Mouse (Mus musculus): ENCODE data around the gene Srcap. TPM values are rescaled to one million over a fixed set of nuclear protein-coding genes. Genes with fewer than 3 reads are reported as not detected.
"Not testable (repeated sequence)": the region's sequence is repeated elsewhere in the genome, so short reads cannot be mapped to it uniquely, and the experiment has no call there.

Srcap gene
- polyA plus RNA-seq, 1 experiment from 2014 or later = 39.6 TPM

DNA sequence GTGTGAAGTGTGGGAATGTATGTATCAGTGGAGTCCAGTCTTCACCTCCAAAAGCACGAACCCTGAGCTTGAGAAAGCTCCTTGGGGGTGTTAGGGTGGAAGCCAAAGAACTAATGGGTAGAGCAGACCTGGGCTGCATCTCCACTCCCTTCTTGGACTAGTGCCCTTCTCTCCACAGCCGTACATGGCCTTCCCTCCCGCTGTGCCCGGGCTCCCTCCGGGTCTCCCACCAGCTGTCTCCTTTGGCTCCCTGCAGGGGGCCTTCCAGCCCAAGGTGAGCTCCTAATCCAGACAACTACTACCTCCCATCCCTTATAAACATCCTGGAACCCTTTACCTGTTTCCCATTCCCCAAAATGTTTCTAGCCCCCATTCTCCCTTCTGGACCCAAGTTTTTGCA lies 26.4 kb upstream of the Srcap start:
- WGBS = 83% methylated on average over 5 of the region's 5 CpGs
- no peak overlapping the region for H3K9ac ChIP-seq (replicated peaks; ENCODE audit: low read length)

GRCm38 (mm10) chr7:127488364-127488763 lies 23.4 kb upstream of the Srcap start:
- not testable (repeated sequence) for ATAC-seq (ENCODE audit: low FRiP score, low TSS enrichment); H3K4me2 ChIP-seq (replicated peaks; ENCODE audit: low read depth, low read length); H3K4me3 ChIP-seq (ENCODE audit: low read length); H3K27ac ChIP-seq (ENCODE audit: low read length); H3K27me3 ChIP-seq (ENCODE audit: insufficient read depth, low read length); H3K9me3 ChIP-seq (ENCODE audit: low read length); H3K4me1 ChIP-seq (ENCODE audit: insufficient read depth, low read length); H3K9ac ChIP-seq (replicated peaks; ENCODE audit: low read length)
- 93% methylated on average over 4 of the region's 5 CpGs for WGBS
- H3K36me3 ChIP-seq (ENCODE audit: insufficient read depth, low read length) = peaks cover 60% of the 10 kb centered on the region

More for the DNA sequence above, 26.4 kb upstream of the Srcap start:
- Histone ChIP-seq H3K4me1 (ENCODE audit: insufficient read depth, low read length) (peaks cover 6% of the 10 kb centered on the region), H3K4me3 (ENCODE audit: low read length) (no peak overlapping the region), H3K27me3 (ENCODE audit: insufficient read depth, low read length) (no peaks in the 10 kb centered on the region), H3K27ac (ENCODE audit: low read length) (no peak overlapping the region), H3K36me3 (ENCODE audit: insufficient read depth, low read length) (peaks cover 60% of the 10 kb centered on the region), H3K9me3 (ENCODE audit: low read length) (no peaks in the 10 kb centered on the region), H3K4me2 (replicated peaks; ENCODE audit: low read depth, low read length) (no peak overlapping the region)
- ATAC-seq (ENCODE audit: low FRiP score, low TSS enrichment) = no peak

GRCm38 (mm10) chr7:127489982-127490381 lies 21.8 kb upstream of the Srcap start:
- no peak overlapping the region for H3K4me3 ChIP-seq (ENCODE audit: low read length)
- ATAC-seq (ENCODE audit: low FRiP score, low TSS enrichment) = no peak
- H3K27me3 ChIP-seq (ENCODE audit: insufficient read depth, low read length) = no peaks in the 10 kb centered on the region
- H3K36me3 ChIP-seq (ENCODE audit: insufficient read depth, low read length) = peaks cover 55% of the 10 kb centered on the region
- no peak overlapping the region for H3K9ac ChIP-seq (replicated peaks; ENCODE audit: low read length)
- H3K9me3 ChIP-seq (ENCODE audit: low read length) = no peaks in the 10 kb centered on the region
- no peaks in the 10 kb centered on the region for H3K4me1 ChIP-seq (ENCODE audit: insufficient read depth, low read length)
- no peak overlapping the region for H3K4me2 ChIP-seq (replicated peaks; ENCODE audit: low read depth, low read length)
- 91% methylated on average over 7 of the region's 7 CpGs for WGBS
- no peak overlapping the region for H3K27ac ChIP-seq (ENCODE audit: low read length)

- no peaks in the 10 kb centered on the region for H3K9me3 ChIP-seq (ENCODE audit: low read length)
- no peak overlapping the region for H3K4me2 ChIP-seq (replicated peaks; ENCODE audit: low read depth, low read length)
- 86% methylated on average over 3 of the region's 3 CpGs for WGBS
- peaks cover 45% of the 10 kb centered on the region for H3K36me3 ChIP-seq (ENCODE audit: insufficient read depth, low read length)
- no peak overlapping the region for H3K27ac ChIP-seq (ENCODE audit: low read length)
- no peak for ATAC-seq (ENCODE audit: low FRiP score, low TSS enrichment)
- H3K4me1 ChIP-seq (ENCODE audit: insufficient read depth, low read length) = no peaks in the 10 kb centered on the region
- no peaks in the 10 kb centered on the region for H3K27me3 ChIP-seq (ENCODE audit: insufficient read depth, low read length)
- H3K9ac ChIP-seq (replicated peaks; ENCODE audit: low read length) = no peak overlapping the region
- H3K4me3 ChIP-seq (ENCODE audit: low read length) = no peak overlapping the region
These were observed 19.9 kb upstream of the Srcap start for GRCm38 (mm10) chr7:127491846-127492245.

DNA sequence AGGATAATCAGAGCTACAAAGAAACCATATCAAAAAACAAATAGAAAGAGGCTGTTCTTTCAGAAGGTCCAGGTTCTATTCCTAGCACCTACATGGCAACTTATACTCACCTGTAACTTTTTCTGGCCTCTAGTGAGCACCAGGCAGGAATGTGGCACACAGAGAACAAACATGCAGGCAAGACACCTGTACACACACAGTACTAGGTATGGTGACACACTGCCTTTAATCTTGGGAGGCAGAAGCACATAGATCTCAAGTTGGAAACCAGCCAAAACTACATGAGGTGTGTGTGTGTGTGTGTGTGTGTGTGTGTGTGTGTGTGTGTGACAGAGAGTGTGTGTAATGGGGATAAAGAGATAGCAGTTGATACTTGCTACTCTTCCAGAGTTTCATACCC lies 17.1 kb upstream of the Srcap start:
- Histone ChIP-seq H3K4me3 (ENCODE audit: low read length) (no peak overlapping the region), H3K27ac (ENCODE audit: low read length) (no peak overlapping the region), H3K36me3 (ENCODE audit: insufficient read depth, low read length) (peaks cover 20% of the 10 kb centered on the region), H3K4me1 (ENCODE audit: insufficient read depth, low read length) (no peaks in the 10 kb centered on the region), H3K9me3 (ENCODE audit: low read length) (no peaks in the 10 kb centered on the region), H3K27me3 (ENCODE audit: insufficient read depth, low read length) (no peaks in the 10 kb centered on the region), H3K4me2 (replicated peaks; ENCODE audit: low read depth, low read length) (no peak overlapping the region), H3K9ac (replicated peaks; ENCODE audit: low read length) (no peak overlapping the region)
- no peak for ATAC-seq (ENCODE audit: low FRiP score, low TSS enrichment)

DNA sequence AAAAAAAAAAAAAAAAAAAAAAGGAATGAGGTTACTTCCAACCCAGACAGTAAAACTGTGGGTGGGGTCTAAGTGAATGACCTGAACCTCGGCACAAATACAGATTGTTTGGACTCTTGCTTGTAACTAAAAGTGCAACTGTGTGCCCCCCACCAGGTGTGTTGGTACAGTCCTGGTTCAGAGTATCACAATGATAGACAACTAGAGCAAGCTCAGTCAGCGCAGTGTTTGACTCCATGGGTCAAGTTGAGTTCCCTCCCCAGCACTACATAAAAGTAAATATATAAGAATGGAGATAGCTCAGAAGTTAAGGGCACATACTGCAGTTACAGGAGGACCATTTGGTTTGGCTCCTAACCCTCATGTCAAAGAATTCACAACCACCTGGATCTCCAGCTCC lies 14.4 kb upstream of the Srcap start:
- H3K9me3 ChIP-seq (ENCODE audit: low read length) = no peaks in the 10 kb centered on the region
- no peak overlapping the region for H3K27ac ChIP-seq (ENCODE audit: low read length)
- H3K27me3 ChIP-seq (ENCODE audit: insufficient read depth, low read length) = no peaks in the 10 kb centered on the region
- WGBS = 75% methylated on average over 2 of the region's 2 CpGs
- ATAC-seq (ENCODE audit: low FRiP score, low TSS enrichment) = no peak
- H3K36me3 ChIP-seq (ENCODE audit: insufficient read depth, low read length) = 0 out of 2 replicates have a peak, but pooled peaks cover 2% of the 10 kb centered on the region
- H3K4me3 ChIP-seq (ENCODE audit: low read length) = no peak overlapping the region
- H3K4me1 ChIP-seq (ENCODE audit: insufficient read depth, low read length) = no peaks in the 10 kb centered on the region
- no peak overlapping the region for H3K9ac ChIP-seq (replicated peaks; ENCODE audit: low read length)
- H3K4me2 ChIP-seq (replicated peaks; ENCODE audit: low read depth, low read length) = no peak overlapping the region

GRCm38 (mm10) chr7:127498407-127498806 lies 13.4 kb upstream of the Srcap start:
- Histone ChIP-seq H3K27me3 (ENCODE audit: insufficient read depth, low read length) (no peaks in the 10 kb centered on the region), H3K4me3 (ENCODE audit: low read length) (no peak overlapping the region), H3K9me3 (ENCODE audit: low read length) (no peaks in the 10 kb centered on the region), H3K27ac (ENCODE audit: low read length) (no peak overlapping the region), H3K36me3 (ENCODE audit: insufficient read depth, low read length) (no peaks in the 10 kb centered on the region), H3K4me2 (replicated peaks; ENCODE audit: low read depth, low read length) (no peak overlapping the region), H3K9ac (replicated peaks; ENCODE audit: low read length) (no peak overlapping the region), H3K4me1 (ENCODE audit: insufficient read depth, low read length) (no peaks in the 10 kb centered on the region)
- 43% methylated on average over 3 of the region's 3 CpGs for WGBS
- no peak for ATAC-seq (ENCODE audit: low FRiP score, low TSS enrichment)

GRCm38 (mm10) chr7:127508291-127508690 lies 3.5 kb upstream of the Srcap start:
- no peak overlapping the region for H3K27ac ChIP-seq (ENCODE audit: low read length)
- no peaks in the 10 kb centered on the region for H3K36me3 ChIP-seq (ENCODE audit: insufficient read depth, low read length)
- H3K4me2 ChIP-seq (replicated peaks; ENCODE audit: low read depth, low read length) = no peak overlapping the region
- H3K9me3 ChIP-seq (ENCODE audit: low read length) = 0 out of 2 replicates have a peak, but pooled peaks cover 3% of the 10 kb centered on the region
- 98% methylated on average over 3 of the region's 3 CpGs for WGBS
- peaks cover 10% of the 10 kb centered on the region for H3K4me1 ChIP-seq (ENCODE audit: insufficient read depth, low read length)
- no peak for ATAC-seq (ENCODE audit: low FRiP score, low TSS enrichment)
- H3K9ac ChIP-seq (replicated peaks; ENCODE audit: low read length) = no peak overlapping the region
- H3K27me3 ChIP-seq (ENCODE audit: insufficient read depth, low read length) = no peaks in the 10 kb centered on the region
- no peak overlapping the region for H3K4me3 ChIP-seq (ENCODE audit: low read length)

- peaks cover 20% of the 10 kb centered on the region for H3K4me1 ChIP-seq (ENCODE audit: insufficient read depth, low read length)
- H3K4me2 ChIP-seq (replicated peaks; ENCODE audit: low read depth, low read length); H3K4me3 ChIP-seq (ENCODE audit: low read length); H3K36me3 ChIP-seq (ENCODE audit: insufficient read depth, low read length); H3K9me3 ChIP-seq (ENCODE audit: low read length); ATAC-seq (ENCODE audit: low FRiP score, low TSS enrichment); H3K27ac ChIP-seq (ENCODE audit: low read length); H3K9ac ChIP-seq (replicated peaks; ENCODE audit: low read length); H3K27me3 ChIP-seq (ENCODE audit: insufficient read depth, low read length): not testable (repeated sequence)
- whole genome bisulfite sequencing = 97% methylated on average over 3 of the region's 4 CpGs
These were observed 2.0 kb upstream of the Srcap start for GRCm38 (mm10) chr7:127509830-127510229.

GRCm38 (mm10) chr7:127511241-127511640 lies 542 bp upstream of the Srcap start:
- H3K4me1 ChIP-seq (ENCODE audit: insufficient read depth, low read length) = peaks cover 20% of the 10 kb centered on the region
- H3K4me3 ChIP-seq (ENCODE audit: low read length) = peak overlapping the region; percentile 92
- WGBS = 25% methylated on average over 8 of the region's 8 CpGs
- H3K27ac ChIP-seq (ENCODE audit: low read length) = peak overlapping the region; percentile 99
- H3K27me3 ChIP-seq (ENCODE audit: insufficient read depth, low read length) = no peaks in the 10 kb centered on the region
- H3K9ac ChIP-seq (replicated peaks; ENCODE audit: low read length) = peak overlapping the region; percentile 97
- 0 out of 2 replicates have a peak, but pooled peaks cover 3% of the 10 kb centered on the region for H3K9me3 ChIP-seq (ENCODE audit: low read length)
- H3K4me2 ChIP-seq (replicated peaks; ENCODE audit: low read depth, low read length) = peak overlapping the region; percentile 54
- no peak for ATAC-seq (ENCODE audit: low FRiP score, low TSS enrichment)
- peaks cover 7% of the 10 kb centered on the region; the same call in 1 of the 2 replicates for H3K36me3 ChIP-seq (ENCODE audit: insufficient read depth, low read length)

All from kidney, embryonic 16.5 days (tissue).